Mouse (Mus musculus) hindbrain, embryonic 12.5 days (tissue): ENCODE data around the gene Tmem80. TPM values are rescaled to one million over a fixed set of nuclear protein-coding genes. Genes with fewer than 3 reads are reported as not detected.

Experiments
- ATAC-seq: fragments of 200-750 bp; cut with Nextera tagmentation; 2 replicates; pipeline ENCODE4 v1.8.0; 2017; ENCODE audit warnings: moderate TSS enrichment; ENCODE audit not compliant: low FRiP score
- H3K27ac ChIP-seq: fragments of 300-500 bp; sonication (generic); 2 replicates; pipeline ENCODE4 v1.5.1; 2016; ENCODE audit warnings: mild to moderate bottlenecking
- H3K27me3 ChIP-seq: fragments of 300-500 bp; sonication (generic); 2 replicates; pipeline ENCODE4 v1.6.1; 2016; ENCODE audit warnings: mild to moderate bottlenecking
- H3K36me3 ChIP-seq: fragments of 300-500 bp; sonication (generic); 2 replicates; pipeline ENCODE4 v1.6.1; 2016; ENCODE audit warnings: mild to moderate bottlenecking
- H3K4me1 ChIP-seq: fragments of 300-500 bp; sonication (generic); 2 replicates; pipeline ENCODE4 v1.6.1; 2016
- H3K4me2 ChIP-seq: fragments of 300-500 bp; sonication (generic); replicated peaks from 2 replicates; pipeline ENCODE4 v1.6.1; 2016; ENCODE audit warnings: mild to moderate bottlenecking
- H3K4me3 ChIP-seq: fragments of 300-500 bp; sonication (generic); 2 replicates; pipeline ENCODE4 v1.5.1; 2016; ENCODE audit warnings: mild to moderate bottlenecking
- H3K9ac ChIP-seq: fragments of 300-500 bp; sonication (generic); 2 replicates; pipeline ENCODE4 v1.6.1; 2016; ENCODE audit warnings: mild to moderate bottlenecking, moderate library complexity
- H3K9me3 ChIP-seq: fragments of 300-500 bp; sonication (generic); replicated peaks from 2 replicates; pipeline ENCODE4 v1.6.1; 2016; ENCODE audit warnings: mild to moderate bottlenecking
- WGBS: fragments of 180-500 bp; shearing (Covaris S2); methylation state at CpG from one replicate; pipeline ENCODE4 v1.1.7; 2016; 5-methylcytosine and 5-hydroxymethylcytosine counted together
- polyA plus RNA-seq: library from polyadenylated mRNA; unstranded; fragments of >200 nt; fragmentation: Nextera tagmentation; extraction: Ambion mirVana; gene quantifications from 2 replicates; pipeline ENCODE4 v1.2.1, GENCODE M21; 2016

Gene Tmem80
- polyA plus RNA-seq, 1 experiment from 2014 or later = 66.9 TPM

DNA sequence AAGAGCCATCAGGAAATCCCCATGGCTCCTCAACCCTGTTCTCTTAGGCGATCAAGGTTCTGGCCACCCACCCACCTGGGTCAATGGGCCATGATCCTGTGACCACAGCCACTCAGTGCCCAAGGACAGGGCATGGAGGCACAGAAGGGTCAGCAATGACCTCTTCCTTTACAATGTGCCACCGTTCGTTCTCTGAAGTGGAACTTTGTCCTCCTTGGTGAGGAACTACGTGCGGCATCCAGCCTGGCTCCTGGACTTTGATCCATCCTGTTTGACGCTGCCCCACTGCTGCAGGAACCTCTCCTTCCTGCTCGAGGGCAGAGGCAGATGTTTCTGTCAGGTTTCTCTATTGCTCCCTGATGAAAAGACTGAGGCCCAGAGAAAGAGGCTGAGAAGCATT, 16.2 kb downstream of the Tmem80 start:
- WGBS = 74% methylated on average over 7 of the region's 7 CpGs
- no peaks in the 10 kb centered on the region for H3K36me3 ChIP-seq
- no peak for ATAC-seq

DNA sequence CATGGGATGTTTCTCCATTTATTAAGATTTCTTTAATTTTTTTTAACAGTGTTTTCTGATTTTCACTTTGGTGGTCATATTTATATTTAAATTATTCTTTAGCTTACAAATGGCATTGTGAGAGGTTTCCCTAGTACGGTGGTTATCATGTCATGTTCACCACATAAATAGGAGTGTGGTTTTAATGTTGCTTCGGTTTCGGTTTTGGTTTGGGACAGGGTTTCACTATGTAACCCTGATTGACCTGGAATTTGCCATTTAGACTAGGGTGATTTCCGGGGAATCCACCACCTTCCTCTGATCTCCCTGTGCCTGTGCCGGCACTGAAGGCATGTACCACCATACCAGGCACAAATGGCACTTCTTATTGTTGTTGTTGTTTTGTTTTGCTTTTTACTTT, 17.2 kb downstream of the Tmem80 start:
- no peak for ATAC-seq

More for the DNA sequence above, 16.2 kb downstream of the Tmem80 start:
- Histone ChIP-seq H3K27me3 (peaks cover 16% of the 10 kb centered on the region), H3K9me3 (no peaks in the 10 kb centered on the region), H3K27ac (no peak overlapping the region), H3K4me2 (no peak overlapping the region), H3K4me3 (no peak overlapping the region), H3K4me1 (peaks cover 3% of the 10 kb centered on the region), H3K9ac (no peak overlapping the region)

GRCm38 (mm10) chr7:141351061-141351460, 23.5 kb downstream of the Tmem80 start:
- ATAC-seq = no peak
- WGBS = 85% methylated on average over 6 of the region's 6 CpGs

More for the DNA sequence above, 17.2 kb downstream of the Tmem80 start:
- Histone ChIP-seq H3K9ac (no peak overlapping the region), H3K27me3 (peaks cover 5% of the 10 kb centered on the region; the same call in 1 of the 2 replicates), H3K4me3 (no peak overlapping the region), H3K4me1 (no peaks in the 10 kb centered on the region), H3K36me3 (no peaks in the 10 kb centered on the region), H3K4me2 (no peak overlapping the region), H3K27ac (no peak overlapping the region), H3K9me3 (no peaks in the 10 kb centered on the region)
- 91% methylated on average over 5 of the region's 5 CpGs for WGBS

DNA sequence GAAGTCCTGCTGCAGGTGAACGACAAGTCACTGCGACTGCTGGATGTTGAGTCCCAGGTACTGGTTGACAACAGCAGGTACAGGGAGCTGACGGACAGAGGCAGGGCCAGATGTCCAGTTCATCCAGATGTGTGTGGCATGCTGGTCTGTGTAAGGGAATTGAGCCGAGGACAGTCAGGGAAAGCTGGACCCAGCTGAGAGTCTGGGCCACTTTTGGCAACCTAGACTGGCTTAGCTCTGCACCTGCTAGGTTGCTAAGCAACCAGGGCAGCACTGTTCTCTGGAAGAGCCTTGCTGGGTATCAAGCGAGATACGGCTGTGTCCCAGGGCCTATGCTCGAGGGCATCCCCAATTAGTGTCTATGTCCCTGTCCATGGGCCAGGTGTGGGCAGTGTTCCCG, 27.5 kb downstream of the Tmem80 start:
- WGBS = 73% methylated on average over 8 of the region's 8 CpGs
- Histone ChIP-seq H3K4me3 (no peak overlapping the region), H3K27me3 (no peaks in the 10 kb centered on the region; the same call in 1 of the 2 replicates), H3K27ac (no peak overlapping the region), H3K9me3 (no peaks in the 10 kb centered on the region), H3K9ac (no peak overlapping the region), H3K36me3 (no peaks in the 10 kb centered on the region), H3K4me2 (no peak overlapping the region), H3K4me1 (no peaks in the 10 kb centered on the region)
- no peak for ATAC-seq

More at GRCm38 (mm10) chr7:141351061-141351460, 23.5 kb downstream of the Tmem80 start:
- Histone ChIP-seq H3K9ac (no peak overlapping the region), H3K27me3 (no peaks in the 10 kb centered on the region), H3K4me3 (no peak overlapping the region), H3K4me2 (no peak overlapping the region), H3K36me3 (no peaks in the 10 kb centered on the region), H3K4me1 (no peaks in the 10 kb centered on the region), H3K9me3 (no peaks in the 10 kb centered on the region), H3K27ac (no peak overlapping the region)

DNA sequence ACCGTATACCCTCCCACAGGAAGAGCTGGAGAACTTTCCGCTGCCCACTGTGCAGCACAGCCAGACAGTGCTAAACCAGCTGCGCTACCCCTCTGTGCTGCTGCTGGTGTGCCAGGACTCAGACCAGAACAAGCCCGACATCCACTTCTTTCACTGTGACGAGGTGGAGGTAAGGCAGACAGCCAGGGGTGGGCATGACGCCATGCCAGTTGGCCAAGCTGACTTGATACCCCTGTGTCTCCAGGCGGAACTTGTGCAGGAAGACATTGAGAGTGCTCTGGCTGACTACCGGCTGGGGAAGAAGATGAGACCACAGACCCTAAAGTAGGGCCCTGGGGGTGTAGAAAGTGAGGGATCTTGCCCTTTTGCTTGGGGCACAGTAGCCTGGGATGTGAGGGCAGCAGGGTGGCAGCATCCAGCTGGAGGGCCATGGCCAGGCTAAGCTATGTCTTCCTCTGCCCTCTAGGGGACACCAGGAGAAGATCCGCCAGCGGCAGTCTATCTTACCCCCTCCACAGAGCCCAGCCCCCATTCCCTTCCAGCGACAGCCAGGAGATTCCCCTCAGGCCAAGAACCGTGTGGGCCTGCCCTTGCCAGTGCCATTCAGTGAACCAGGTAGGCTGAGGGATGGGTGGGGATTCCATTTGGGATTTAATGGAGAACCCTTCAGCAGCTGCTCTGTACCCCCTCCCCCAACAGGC, 28.2 kb downstream of the Tmem80 start:
- Histone ChIP-seq H3K36me3 (no peaks in the 10 kb centered on the region), H3K9ac (no peak overlapping the region), H3K9me3 (no peaks in the 10 kb centered on the region), H3K4me1 (no peaks in the 10 kb centered on the region), H3K4me2 (no peak overlapping the region), H3K27me3 (peaks cover 7% of the 10 kb centered on the region), H3K4me3 (no peak overlapping the region), H3K27ac (no peak overlapping the region)
- ATAC-seq = no peak
- 57% methylated on average over 12 of the region's 12 CpGs for WGBS

GRCm38 (mm10) chr7:141356971-141357370, 29.4 kb downstream of the Tmem80 start:
- Histone ChIP-seq H3K9ac (no peak overlapping the region), H3K4me1 (no peaks in the 10 kb centered on the region), H3K4me3 (no peak overlapping the region), H3K9me3 (no peaks in the 10 kb centered on the region), H3K4me2 (no peak overlapping the region), H3K27ac (no peak overlapping the region), H3K27me3 (peaks cover 17% of the 10 kb centered on the region), H3K36me3 (no peaks in the 10 kb centered on the region)
- 70% methylated on average over 14 of the region's 14 CpGs for WGBS
- no peak for ATAC-seq

DNA sequence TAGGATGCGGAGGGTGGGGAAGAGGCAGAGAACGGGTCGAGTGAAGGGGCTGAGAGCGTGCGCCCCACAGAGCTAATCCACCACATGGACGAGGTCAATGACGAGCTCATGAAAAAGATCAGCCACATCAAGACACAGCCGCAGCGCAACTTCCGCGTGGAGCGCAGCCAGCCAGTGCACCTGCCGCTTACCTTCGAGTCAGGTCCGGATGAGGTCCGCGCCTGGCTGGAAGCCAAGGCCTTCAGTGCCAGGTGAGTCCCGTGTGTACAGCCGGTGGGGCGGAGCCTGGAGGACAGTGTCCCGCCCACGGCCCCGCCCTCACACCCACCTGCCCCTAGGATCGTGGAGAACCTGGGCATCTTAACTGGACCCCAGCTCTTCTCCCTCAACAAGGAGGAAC, 34.0 kb downstream of the Tmem80 start:
- Histone ChIP-seq H3K9ac (no peak overlapping the region), H3K4me3 (no peak overlapping the region), H3K4me2 (no peak overlapping the region), H3K27me3 (peaks cover 27% of the 10 kb centered on the region), H3K36me3 (no peaks in the 10 kb centered on the region), H3K4me1 (no peaks in the 10 kb centered on the region), H3K27ac (no peak overlapping the region), H3K9me3 (no peaks in the 10 kb centered on the region)
- no peak for ATAC-seq
- 17% methylated on average over 24 of the region's 24 CpGs for WGBS

DNA sequence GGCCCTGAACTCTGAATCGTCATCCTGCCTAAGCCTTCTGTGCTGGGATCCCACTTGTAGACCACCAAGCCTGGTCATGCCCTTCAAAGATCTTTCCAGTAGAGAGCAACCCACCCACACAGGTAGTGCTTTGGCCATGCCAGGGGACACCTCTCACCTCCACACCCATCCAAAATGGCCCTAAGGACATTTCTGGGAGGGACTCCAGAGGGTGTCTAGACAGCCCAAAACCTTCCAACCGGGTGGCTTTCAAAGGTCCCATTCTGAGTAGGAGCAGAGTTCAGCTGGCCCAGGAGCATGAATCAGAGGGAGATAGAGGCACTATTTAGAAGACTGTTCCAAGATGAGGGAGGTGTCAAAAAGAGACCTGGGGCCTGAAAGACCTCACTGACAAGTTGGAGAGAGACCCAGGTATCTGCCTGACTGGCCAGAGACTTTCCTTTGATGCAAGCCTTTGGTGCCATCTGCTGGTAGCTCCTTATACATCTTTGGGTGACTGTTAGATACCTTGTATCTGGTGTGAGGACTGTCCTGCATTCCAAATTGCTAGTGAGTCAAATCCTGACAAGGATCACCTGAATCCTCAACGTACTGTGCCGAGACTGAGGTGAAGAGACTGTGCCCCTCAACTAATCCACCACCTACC, 35.7 kb downstream of the Tmem80 start:
- 58% methylated on average over 4 of the region's 4 CpGs for WGBS
- no peaks in the 10 kb centered on the region for H3K4me1 ChIP-seq
- no peaks in the 10 kb centered on the region for H3K36me3 ChIP-seq
- H3K9ac ChIP-seq = no peak overlapping the region
- no peak for ATAC-seq
- no peak overlapping the region for H3K4me2 ChIP-seq
- H3K4me3 ChIP-seq = no peak overlapping the region
- H3K27ac ChIP-seq = no peak overlapping the region
- peaks cover 27% of the 10 kb centered on the region for H3K27me3 ChIP-seq
- H3K9me3 ChIP-seq = no peaks in the 10 kb centered on the region

GRCm38 (mm10) chr7:141363752-141364125, 36.2 kb downstream of the Tmem80 start:
- Histone ChIP-seq H3K4me2 (no peak overlapping the region), H3K27ac (no peak overlapping the region), H3K9ac (no peak overlapping the region), H3K4me3 (no peak overlapping the region), H3K27me3 (peaks cover 27% of the 10 kb centered on the region), H3K4me1 (no peaks in the 10 kb centered on the region), H3K36me3 (no peaks in the 10 kb centered on the region), H3K9me3 (no peaks in the 10 kb centered on the region)
- WGBS = 68% methylated on average over 2 of the region's 2 CpGs
- no peak for ATAC-seq

GRCm38 (mm10) chr7:141364349-141365048, 37.0 kb downstream of the Tmem80 start:
- WGBS = 87% methylated on average over 5 of the region's 5 CpGs
- Histone ChIP-seq H3K36me3 (no peaks in the 10 kb centered on the region), H3K9me3 (no peaks in the 10 kb centered on the region), H3K27me3 (peaks cover 27% of the 10 kb centered on the region), H3K4me2 (no peak overlapping the region), H3K9ac (no peak overlapping the region), H3K4me3 (no peak overlapping the region), H3K4me1 (no peaks in the 10 kb centered on the region), H3K27ac (no peak overlapping the region)
- ATAC-seq = no peak

GRCm38 (mm10) chr7:141365049-141365445, 37.5 kb downstream of the Tmem80 start:
- H3K4me2 ChIP-seq = no peak overlapping the region
- H3K36me3 ChIP-seq = no peaks in the 10 kb centered on the region
- H3K27me3 ChIP-seq = peaks cover 27% of the 10 kb centered on the region
- no peak overlapping the region for H3K27ac ChIP-seq
- no peak for ATAC-seq
- H3K9ac ChIP-seq = no peak overlapping the region
- WGBS = 73% methylated on average over 3 of the region's 3 CpGs
- H3K4me3 ChIP-seq = no peak overlapping the region
- H3K9me3 ChIP-seq = no peaks in the 10 kb centered on the region
- no peaks in the 10 kb centered on the region for H3K4me1 ChIP-seq

GRCm38 (mm10) chr7:141367358-141367757, 39.8 kb downstream of the Tmem80 start:
- WGBS = 87% methylated on average over 4 of the region's 4 CpGs
- Histone ChIP-seq H3K4me2 (no peak overlapping the region), H3K36me3 (no peaks in the 10 kb centered on the region), H3K4me1 (no peaks in the 10 kb centered on the region), H3K9ac (no peak overlapping the region), H3K27me3 (peaks cover 6% of the 10 kb centered on the region), H3K4me3 (no peak overlapping the region), H3K27ac (no peak overlapping the region), H3K9me3 (no peaks in the 10 kb centered on the region)
- no peak for ATAC-seq
